Mouse (Mus musculus): ENCODE measurements around the gene Akap6.

Gene Akap6

DNA sequence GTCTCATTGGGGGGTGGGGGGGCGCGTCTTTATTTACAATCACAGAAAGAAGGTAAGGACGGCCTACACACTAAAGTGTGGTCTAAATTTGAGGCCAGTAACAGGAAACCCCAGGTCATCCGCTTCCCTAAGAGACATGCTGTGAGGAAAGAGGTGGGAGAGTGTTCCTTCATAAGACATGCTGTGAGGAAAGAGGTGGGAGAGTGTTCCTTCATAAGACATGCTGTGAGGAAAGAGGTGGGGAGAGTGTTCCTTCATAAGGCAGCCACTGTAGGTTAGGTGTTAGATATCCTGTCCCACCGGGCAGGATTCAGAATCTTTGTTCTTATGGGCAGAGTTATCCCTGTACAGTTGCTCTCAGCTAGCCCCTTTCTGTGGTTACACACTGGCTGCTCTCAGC lies 494.5 kb downstream of the Akap6 start:
- no peak for DNase-seq
